Mouse (Mus musculus) cortical plate, adult 2 months (tissue): Measurements from ENCODE around the gene Zdhhc15.

Source experiments
- CTCF ChIP-seq: fragments of 200-500 bp; IDR thresholded peaks from 2 replicates; pipeline ENCODE4 v1.5.1; 2011; ENCODE audit warnings: mild to moderate bottlenecking, control low read depth, low read length; ENCODE audit not compliant: insufficient read depth; ENCODE audit errors: extremely low read depth
- POLR2A ChIP-seq: fragments of 200-500 bp; IDR thresholded peaks from 2 replicates; pipeline ENCODE4 v1.6.1; 2011; ENCODE audit warnings: mild to moderate bottlenecking, low read length, control low read depth; ENCODE audit not compliant: insufficient read depth; ENCODE audit errors: extremely low read depth

DNA sequence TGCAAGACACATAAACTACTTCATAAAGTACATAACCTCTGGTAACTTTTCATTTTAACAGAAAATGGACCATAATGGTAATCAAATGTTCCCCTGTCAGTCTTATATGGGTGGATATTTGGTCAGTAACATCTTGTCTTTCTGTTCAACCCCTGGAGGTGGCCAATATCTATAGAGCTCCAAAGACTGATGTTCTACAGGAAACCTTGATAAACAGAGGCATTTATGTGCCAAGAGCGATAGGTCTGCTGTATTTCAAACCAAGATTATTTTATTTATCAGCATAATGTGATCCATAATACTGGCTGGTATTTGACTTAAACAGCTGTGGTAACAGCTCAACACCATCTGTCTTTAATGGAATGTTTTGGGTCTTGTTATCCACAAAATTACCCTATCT lies 125.6 kb downstream of the Zdhhc15 start:
- no peak for TF ChIP-seq POLR2A
- no peak for TF ChIP-seq CTCF
